Mouse (Mus musculus) retina, embryonic 14.5 days (tissue): Measurements from ENCODE around the gene Scamp1.

Source experiments
- DNase-seq: peaks from one replicate; pipeline ENCODE4 v3.0.0-alpha.2; 2015; ENCODE audit warnings: low spot score

Gene Scamp1

DNA sequence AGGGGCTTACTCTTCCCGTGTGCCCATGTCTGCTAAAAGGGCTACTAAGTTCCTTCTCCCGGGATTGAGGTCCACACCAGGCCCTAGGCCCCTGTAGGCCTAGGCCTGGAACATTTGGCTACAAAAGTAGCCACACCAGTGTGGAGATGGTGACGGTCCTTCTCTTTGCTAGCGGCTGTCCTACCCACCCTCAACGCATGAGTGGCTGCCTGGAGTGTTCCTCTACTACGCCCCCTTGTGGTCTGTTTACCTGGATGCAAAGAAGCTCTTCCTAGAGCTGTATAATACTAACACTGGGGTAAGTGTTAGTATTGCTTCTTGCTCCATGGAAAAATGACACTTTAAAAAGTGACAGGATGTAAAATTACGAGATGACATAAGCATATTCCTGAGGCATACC is 108.5 kb downstream of the Scamp1 start:
- DNase-seq, result peak; percentile 76

GRCm38 (mm10) chr13:94175379-94176050 is 110.1 kb downstream of the Scamp1 start:
- DNase-seq, result no peak

DNA sequence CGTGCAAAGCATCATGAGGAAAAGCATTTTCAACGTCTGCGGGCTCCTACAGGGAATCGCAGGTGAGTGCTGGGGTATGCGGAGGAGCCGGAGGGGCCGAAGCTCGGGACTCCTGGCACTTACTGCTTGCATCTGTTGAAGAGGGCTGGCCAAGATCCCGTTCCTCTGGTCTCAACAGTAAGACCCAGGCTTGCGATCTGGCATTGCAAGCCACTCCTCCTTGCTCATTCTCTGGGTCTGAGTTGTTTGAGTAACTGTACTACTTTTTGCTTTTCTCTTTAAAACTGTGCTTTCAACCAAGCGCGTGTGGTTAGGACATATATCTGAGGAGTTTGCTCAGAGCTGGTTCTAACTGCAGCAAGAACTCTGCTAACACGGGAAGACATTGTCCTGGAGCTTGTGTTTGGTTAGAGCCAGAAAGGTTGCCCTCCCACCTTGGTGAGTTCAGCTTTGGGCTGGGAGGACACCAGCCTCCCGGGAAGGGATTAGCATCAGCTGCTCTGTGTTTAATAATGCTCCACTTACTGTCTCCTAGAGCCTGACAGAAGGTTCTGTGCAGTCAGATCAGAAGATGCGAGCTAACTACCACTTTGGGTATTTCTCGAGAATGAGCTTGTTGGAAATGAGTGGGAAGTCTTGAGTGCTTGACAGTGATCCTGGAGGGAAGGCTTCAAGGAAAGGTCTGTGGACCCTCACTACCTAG is 110.9 kb downstream of the Scamp1 start:
- peak; percentile 54 for DNase-seq

DNA sequence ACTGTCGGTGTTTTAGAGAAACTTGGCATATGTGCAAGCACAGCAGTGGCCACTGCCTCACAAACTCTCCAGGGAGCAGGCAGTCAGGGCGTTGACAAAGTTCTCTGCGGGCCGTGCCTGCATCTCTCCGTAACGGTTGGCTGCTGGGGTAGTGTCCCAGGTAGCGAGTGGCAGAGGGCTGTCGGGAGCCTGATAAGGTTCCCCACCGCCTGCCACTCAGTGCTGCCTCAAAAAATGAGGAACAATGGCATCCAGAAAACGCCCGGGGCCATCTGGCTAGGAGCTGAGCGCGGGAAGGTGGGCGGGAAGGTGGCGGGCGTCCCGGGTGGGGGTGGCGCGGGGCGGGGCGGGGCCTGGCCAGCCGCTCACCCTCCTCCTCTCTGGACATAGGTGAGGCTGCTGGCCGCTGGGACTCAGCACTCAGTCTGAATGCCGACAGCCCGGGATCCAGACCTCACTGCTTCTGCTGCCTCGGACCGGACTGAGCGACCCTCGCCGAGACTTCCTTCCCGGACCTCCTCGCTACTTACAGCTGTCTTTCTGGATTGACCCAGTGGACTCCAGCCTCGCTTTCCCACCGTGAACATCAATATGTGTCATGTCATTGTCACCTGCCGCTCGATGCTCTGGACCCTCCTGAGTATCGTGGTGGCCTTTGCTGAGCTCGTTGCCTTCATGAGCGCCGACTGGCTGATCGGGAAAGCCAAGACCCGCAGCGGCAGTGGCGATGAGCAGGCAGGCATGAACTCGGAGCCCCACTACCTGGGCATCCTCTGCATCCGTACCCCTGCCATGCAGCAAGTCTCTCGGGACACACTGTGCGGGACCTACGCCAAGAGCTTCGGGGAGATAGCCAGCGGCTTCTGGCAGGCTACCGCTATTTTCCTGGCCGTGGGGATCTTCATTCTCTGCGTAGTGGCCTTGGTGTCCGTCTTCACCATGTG is 111.8 kb downstream of the Scamp1 start:
- DNase-seq, result peak; percentile 54

- no peak for DNase-seq
Observed at GRCm38 (mm10) chr13:94172533-94173310, 112.9 kb downstream of the Scamp1 start.

DNA sequence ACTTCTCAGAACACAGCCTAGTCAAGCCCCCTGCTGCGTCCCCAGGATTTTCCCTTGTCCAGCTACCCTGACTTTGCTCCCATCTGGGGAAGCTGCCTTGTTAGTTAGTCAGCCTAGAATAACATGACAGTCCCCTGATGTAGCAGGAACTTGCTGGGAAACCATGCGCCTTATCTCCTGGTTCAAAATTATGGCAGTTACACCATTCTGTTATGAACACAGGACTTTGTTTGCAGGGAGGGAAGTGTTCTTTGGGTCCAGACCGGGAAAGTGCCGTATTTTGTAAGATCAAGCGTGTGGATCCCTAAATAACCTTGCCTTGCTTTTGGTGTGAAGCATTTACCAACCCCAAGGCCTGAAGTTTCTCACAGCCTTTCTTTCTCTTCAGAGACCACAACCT is 114.0 kb downstream of the Scamp1 start:
- DNase-seq, result no peak

DNA sequence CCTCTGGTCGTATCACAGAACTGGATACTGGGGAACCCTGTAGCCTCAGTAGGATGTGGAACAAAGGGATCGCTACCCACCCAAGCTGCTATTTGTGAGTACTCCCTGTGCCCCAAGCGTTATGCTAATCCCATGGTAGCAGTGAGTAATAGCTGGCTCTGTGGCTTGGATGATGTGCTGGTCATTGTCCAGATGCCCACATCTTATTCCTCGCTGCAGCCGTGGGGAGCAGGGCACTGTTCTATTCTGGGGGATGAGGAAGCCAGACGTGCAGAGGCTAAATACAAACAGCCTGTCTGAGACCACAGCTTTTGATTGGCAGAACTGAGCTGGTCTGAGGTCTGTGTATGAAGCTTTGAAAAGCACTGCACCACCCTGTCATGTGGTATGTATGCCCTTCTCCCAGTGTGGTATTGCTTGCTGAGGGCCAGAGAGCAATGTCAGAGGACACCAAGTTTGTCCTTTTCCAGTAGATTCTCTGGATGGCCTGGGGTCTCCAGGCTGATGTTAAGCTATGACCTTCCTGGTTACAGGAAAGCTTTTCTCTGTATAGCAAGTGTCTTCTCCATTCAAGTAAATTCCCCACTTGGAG is 116.2 kb downstream of the Scamp1 start:
- no peak for DNase-seq

DNA sequence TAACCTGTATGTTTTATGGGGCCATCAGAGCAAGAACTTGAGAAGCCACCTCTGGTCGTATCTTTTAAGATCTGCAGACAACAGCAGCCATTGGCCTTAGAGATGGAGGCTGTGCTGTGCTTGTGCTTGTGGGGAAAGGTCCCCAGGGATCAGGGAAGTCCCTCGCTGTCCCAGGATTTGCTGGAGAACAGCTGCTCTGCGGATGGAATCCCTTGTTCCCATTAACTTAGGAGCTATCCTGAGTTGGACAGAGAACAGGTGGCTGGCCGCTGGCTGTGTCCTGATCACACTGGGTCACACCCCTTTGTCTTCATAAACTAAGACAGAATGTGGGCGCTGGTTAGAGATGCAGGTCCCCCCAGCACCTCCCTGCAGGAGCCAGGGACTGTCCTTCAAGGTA is 117.3 kb downstream of the Scamp1 start:
- DNase-seq, result no peak

DNA sequence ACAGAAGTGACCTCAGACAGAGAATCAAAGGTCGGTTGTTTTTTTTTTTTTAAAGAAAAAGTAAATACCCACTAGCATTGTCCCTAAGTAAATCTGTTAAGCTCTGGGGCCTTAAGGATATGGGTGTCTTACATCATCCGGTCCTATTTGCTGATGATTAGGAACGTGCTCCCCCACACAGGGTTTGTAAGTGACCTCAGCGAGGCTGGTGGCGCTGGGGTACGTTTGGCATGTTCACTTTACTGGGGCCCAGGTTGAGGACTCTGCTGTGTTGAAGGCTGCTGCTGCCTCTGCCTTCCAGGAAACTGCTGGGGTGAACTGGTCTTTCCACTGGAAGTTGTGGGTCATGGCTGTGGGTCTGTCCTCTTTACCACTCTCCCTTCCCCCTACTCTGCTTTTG is 121.2 kb downstream of the Scamp1 start:
- no peak for DNase-seq

- DNase-seq, result no peak
Observed at GRCm38 (mm10) chr13:94159478-94160220, 126.0 kb downstream of the Scamp1 start.

DNA sequence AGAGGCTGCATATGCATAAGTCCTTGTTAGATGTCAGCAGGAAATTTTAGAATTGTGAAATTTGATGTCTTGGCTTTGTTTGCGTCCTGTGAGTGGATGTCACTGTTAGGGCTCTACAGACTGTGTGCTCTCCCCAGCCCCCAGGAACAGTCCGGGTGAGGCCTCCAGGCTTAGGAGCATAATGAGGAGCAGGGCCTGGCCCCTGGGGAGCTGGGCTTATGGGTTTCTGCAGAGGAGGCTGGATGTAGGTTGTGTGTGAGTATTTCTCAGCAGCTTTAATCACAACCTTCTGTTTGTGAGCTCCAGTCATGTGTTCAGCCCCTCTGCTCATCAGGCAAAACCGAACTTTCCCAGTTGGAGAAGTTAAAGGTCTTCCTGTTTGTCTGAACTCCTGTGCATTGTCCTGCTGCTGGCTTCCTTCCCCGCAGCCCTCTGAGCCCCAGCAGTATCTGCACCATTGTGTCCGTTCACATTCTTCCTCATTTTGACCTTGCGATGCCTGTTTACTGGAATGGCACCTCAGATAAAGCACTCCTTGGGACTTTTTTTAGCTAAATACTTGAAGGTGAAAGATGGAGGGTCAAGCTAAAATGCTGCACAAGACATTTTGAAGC is 126.7 kb downstream of the Scamp1 start:
- no peak for DNase-seq

DNA sequence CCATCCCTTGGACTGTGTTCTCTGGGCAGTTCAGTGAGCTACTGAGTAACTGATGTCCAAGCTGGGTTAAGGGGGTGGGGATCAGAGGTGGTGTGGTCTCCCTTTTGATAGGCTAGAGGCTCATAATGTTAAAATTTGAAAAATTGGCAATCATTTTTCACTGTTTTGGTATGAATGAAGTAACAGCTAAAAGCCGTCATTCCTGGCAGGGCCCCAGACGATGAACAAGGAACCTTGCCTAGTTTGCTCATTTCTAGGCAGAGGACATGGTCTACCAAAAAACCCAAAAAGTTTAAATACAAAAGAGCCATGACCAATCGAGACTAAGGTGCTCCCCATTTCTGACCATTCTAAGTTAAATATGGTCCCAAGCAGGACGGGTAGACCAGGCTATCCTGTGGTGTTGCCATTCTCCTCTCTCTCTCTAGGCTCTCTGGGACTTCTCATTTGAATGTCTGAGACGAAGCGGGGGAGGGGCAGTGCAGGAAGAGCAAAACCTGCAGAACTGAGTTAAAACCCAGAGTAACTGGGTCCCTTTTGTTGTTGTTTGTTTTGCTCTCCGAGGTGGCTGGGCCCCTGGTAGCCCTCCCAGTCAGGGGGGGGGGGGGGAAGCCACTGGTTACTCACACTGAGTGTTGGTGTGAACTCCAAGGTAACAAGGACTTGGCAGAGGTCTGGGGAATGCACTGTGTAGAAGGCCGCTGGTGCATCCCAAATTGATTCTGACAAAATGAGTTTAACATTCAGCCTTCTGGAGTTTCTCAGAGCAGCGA is 129.8 kb downstream of the Scamp1 start:
- DNase-seq, result no peak

GRCm38 (mm10) chr13:94154512-94155296 is 131.0 kb downstream of the Scamp1 start:
- DNase-seq, result no peak

DNA sequence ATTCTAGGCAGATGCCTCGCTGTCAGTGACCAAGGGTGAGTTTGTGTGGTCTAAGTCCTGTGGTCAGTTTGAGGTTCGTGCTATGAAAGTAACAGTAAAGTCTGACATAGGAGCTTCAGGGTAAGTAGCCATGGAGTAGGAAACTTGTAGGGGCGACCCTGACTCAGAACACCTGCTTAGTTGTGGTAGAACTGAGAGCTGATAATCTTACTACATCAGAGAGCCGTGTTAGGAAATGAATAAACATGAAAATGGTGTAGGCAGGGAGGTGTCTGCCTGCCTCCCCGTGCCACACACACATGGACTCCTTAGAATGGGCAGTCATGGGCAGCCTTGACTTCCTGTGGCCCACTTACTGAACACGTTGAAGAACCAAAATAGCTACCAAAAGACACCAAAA is 132.0 kb downstream of the Scamp1 start:
- DNase-seq, result no peak

DNA sequence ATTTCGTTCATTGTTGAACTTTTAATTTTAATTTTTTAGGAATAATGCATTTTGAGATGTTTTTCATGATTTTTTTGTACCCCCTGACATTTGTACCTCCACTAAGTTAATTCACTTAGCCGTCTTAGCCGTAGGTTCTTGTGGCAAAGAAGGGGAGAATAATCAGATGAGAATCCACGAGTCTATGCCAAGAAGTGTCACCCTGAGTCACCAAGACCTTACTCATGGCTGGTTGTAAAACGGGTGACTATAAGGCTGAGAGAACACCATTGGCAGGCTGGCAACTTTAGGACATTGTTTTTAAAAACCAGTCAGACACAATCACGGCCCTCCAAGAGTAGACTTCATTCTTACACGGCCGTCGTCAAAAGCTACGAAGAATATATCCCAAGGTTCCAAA is 132.8 kb downstream of the Scamp1 start:
- DNase-seq, result no peak
